Mouse (Mus musculus) ES-E14 (cell line): ENCODE measurements around the gene Tbc1d13.

ENCODE experiments used
- CHD2 ChIP-seq: IDR thresholded peaks from 2 replicates; pipeline ENCODE4 v1.6.1; 2014; ENCODE audit warnings: mild to moderate bottlenecking, low read depth, low read length, inconsistent platforms
- HCFC1 ChIP-seq: IDR thresholded peaks from 2 replicates; pipeline ENCODE4 v1.6.1; 2012; ENCODE audit warnings: low read length, inconsistent platforms, borderline replicate concordance; ENCODE audit not compliant: insufficient read depth
- MAFK ChIP-seq: IDR thresholded peaks from 2 replicates; pipeline ENCODE4 v1.6.1; 2014; ENCODE audit warnings: mild to moderate bottlenecking, low read depth, low read length, inconsistent platforms; ENCODE audit not compliant: insufficient read depth
- ZC3H11A ChIP-seq: IDR thresholded peaks from 2 replicates; pipeline ENCODE4 v1.6.1; 2012; ENCODE audit warnings: low read depth, mild to moderate bottlenecking, inconsistent platforms, low read length, borderline replicate concordance
- ZNF384 ChIP-seq: IDR thresholded peaks from 2 replicates; pipeline ENCODE4 v1.6.1; 2012; ENCODE audit warnings: low read depth, low read length, inconsistent platforms

- TF ChIP-seq MAFK, result peak; percentile 66; the same call in 1 of the 2 replicates
- TF ChIP-seq ZC3H11A, result no peak
- TF ChIP-seq HCFC1, result no peak
- TF ChIP-seq ZNF384, result no peak
- TF ChIP-seq CHD2, result no peak
Measured at GRCm38 (mm10) chr2:30087310-30087709, 46.2 kb upstream of the Tbc1d13 start.
